Mouse (Mus musculus) liver, adult 10 weeks (tissue): Measurements from ENCODE around the gene Shbg. TPM values are rescaled to one million over a fixed set of nuclear protein-coding genes. Genes with fewer than 3 reads are reported as not detected.

Experiments
- polyA plus RNA-seq: library from polyadenylated mRNA; stranded (reverse); fragments of 350-450 nt; fragmentation: Illumina TruSeq; extraction: RNeasy Lipid Tissue Mini Kit (QIAGEN cat#74804); gene quantifications from one replicate; pipeline ENCODE4 v1.2.3, GENCODE M21; 2014; ENCODE audit warnings: low read depth, low replicate concordance

Shbg gene
- polyA plus RNA-seq = not detected

DNA sequence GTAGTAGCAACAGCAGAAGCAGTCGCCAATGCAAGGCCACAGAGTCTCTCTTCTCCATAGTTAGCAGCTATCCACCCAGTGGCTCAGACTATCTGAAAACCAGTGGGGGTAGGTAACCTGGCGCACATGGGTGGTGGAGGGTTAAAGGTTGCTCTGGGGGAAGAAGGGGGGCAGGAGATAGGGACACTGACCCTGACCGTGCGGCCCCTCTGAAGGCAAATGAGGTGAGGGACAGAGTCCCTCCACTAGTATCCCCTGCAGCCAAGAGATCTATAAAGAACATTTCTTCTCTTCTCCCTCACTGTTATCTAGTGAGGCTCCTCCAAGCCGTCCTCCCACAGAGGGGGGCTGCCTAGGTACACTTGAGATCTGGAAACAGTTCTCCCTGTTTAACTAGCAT, at the start of gene Shbg:
Gene Shbg, minus strand, starts transcription at position 101 of the 400 bp plus-strand sequence.

DNA sequence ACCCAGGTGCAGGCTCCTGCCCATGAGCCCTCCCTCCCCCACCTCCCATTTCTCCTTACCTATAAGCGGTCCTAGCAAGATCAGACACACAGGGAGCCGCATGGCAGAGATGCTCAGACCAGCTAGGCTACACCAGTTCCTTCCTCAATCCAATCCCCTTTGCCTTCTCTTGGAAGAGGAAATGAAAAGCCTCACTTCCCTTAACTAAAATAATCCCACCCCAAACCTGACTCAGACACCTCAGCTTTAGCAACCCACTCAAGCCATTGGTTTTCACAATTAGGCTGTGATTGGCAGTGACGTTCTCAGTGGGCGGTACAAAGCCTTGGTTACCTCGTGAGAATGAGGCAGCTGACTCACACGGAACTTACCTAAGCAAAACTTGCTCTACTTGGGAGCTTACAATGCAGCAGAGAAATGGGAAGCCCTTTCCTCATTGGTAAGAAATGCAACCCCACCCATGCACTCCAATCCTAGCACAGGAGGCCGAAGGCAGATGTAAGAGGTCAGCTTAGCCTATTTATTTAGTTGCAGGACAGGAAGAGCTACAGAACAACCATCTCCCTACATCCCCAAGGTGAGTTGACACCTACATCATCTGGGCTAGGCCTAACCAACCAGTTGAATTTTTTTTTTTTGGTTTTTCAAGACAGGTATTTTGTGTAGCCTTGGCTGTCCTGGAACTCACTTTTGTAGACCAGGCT, 48.4 kb upstream of the Shbg start, which contains the start of gene Cd68:
Gene Cd68, minus strand, starts transcription at position 193 of the 704 bp plus-strand sequence.

GRCm38 (mm10) chr11:69662213-69662966, 44.7 kb upstream of the Shbg start, which contains the start of gene Mpdu1:
Gene Mpdu1, minus strand, starts transcription at chr11:69662642.

DNA sequence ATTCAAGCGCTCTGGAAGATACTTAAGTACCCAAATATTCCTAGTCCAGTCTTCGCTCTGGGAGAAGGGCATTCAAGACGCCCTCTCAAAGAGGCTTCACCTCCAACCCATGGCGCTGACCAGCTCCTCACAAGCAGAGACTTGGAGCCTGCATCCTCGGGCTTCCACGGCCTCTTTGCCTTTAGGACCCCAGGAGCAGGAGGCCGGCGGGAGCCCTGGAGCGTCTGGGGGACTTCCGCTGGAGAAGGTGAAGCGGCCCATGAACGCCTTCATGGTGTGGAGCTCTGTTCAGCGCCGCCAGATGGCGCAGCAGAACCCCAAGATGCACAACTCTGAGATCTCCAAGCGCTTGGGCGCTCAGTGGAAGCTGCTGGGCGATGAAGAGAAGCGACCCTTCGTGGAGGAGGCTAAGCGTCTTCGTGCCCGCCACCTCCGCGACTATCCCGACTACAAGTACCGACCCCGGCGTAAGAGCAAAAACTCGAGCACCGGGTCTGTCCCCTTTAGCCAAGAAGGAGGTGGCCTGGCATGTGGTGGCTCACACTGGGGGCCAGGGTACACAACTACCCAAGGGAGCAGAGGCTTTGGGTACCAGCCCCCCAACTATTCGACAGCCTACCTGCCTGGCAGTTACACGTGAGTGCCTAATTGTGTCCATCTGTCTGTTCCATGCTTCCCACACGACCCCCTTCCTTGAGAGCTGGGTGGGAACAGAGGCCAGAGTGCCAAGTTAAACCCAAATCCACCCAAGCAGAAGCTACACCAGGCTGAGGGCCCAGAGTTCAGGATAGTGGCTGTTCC, 37.8 kb upstream of the Shbg start, which contains the start of gene Sox15:
Gene Sox15, plus strand, starts transcription at position 51 of the 801 bp plus-strand sequence.

GRCm38 (mm10) chr11:69632284-69633089, 14.8 kb upstream of the Shbg start, which contains the start of gene Fxr2:
Gene Fxr2, plus strand, starts transcription at chr11:69632990.

DNA sequence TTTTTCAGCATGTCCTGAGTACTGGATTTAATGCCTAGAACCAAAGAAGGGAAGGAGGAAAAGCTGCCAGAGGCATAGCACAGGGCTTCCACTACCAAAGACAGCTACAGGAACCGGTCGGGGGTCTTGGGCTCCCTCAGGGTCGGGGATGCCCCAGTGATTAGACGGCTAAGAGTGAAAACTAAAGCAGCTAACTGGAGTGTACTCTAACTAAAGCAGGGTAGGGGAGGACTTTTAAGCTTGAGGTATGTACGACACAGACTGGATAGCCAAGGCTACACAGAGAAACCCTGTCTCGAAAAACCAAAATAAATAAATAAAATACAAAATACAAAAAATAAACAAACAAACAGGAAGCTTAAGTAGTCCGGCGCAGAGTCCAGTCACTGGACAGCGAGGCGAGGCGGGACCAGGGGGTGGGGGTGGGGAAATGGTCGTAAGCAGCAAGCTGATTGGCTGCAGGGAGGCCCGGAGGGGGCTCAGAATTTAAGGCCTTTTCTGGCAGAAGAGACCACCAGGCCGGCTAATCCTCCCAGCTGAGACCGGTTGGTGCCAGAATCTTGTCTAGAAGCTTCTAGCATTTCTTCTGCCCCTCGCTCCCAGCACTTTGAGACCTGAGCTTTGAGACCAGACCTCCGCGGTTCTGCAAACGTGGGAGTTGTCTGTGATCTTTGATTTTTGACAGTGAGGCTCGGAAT, 4.0 kb upstream of the Shbg start, which contains the start of gene Sat2:
Gene Sat2, plus strand, starts transcription at position 454 of the 698 bp plus-strand sequence.

DNA sequence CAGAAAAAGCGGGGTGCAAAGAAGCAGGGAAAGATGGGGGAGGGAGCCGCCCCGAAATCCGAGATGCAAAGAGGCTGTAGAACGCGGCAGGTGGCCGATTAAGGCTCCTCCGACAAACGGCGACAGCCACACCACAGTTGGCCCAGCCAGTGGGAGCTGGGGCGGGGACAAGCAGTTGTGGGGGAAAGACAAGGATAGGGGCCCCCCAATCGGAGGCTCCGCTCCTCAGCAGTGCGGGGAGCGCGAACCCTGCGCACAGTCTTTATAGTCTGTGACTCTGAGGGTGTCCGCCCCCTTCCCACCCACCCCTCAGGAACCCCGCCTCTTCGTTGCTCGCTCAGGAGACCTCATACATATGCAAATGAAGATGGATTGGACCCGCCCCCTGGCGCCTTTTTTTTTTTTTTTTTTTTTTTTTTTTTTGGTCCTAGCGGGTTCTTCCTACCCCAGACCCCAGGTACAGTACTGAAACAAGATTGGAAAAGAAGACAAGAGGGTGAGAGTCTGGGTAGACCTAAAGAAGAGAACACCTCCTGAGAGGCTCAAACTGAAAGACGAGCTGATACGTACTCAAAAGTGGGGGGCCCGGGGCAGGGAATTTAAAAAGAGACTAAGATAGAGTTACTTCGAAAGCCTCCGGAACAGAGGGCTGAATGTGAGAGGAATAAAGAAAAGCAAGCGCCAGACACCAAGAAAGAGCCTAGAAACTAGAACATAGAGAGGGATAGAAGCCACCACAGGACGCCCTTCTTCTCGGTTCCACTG, 11.8 kb downstream of the Shbg start, which contains the start of gene Atp1b2:
Gene Atp1b2, minus strand, starts transcription at position 217 of the 765 bp plus-strand sequence.

DNA sequence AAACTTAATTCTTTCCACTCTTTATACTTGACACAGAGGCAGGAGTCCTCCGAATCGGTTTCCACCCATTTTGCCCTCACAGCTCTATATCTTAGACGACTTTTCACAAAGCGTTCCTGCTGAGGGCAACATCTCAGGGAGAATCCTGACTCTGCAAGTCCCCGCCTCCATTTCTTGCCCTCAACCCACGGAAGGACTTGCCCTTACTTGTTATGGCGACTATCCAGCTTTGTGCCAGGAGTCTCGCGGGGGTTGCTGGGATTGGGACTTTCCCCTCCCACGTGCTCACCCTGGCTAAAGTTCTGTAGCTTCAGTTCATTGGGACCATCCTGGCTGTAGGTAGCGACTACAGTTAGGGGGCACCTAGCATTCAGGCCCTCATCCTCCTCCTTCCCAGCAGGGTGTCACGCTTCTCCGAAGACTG, 37.6 kb downstream of the Shbg start, which contains the start of the genes Wrap53 and Trp53:
Gene Wrap53, minus strand, starts transcription at position 165 of the 424 bp plus-strand sequence.
Gene Trp53, plus strand, starts transcription at position 269 of the 424 bp plus-strand sequence.

Other genes starting within 250 kb of the Shbg start
- gene Chd3, start 248.5 kb downstream of the Shbg start, polyA plus RNA-seq = 19.3 TPM
- 5.9 TPM for gene Naa38, start 222.4 kb downstream of the Shbg start, polyA plus RNA-seq
- gene Cyb5d1, start 222.3 kb downstream of the Shbg start, polyA plus RNA-seq = 31.9 TPM
- gene Tmem88, start 219.7 kb downstream of the Shbg start, polyA plus RNA-seq = not detected
- 1.9 TPM for gene Kdm6b, start 204.2 kb downstream of the Shbg start, polyA plus RNA-seq
- gene Dnah2, start 68.8 kb downstream of the Shbg start, polyA plus RNA-seq = not detected
- not detected for gene Efnb3, start 57.7 kb downstream of the Shbg start, polyA plus RNA-seq
- 1.1 TPM for gene Wrap53, start 37.6 kb downstream of the Shbg start, polyA plus RNA-seq
- gene Trp53, start 37.5 kb downstream of the Shbg start, polyA plus RNA-seq = 3.8 TPM
- 0.13 TPM for gene Atp1b2, start 12.0 kb downstream of the Shbg start, polyA plus RNA-seq
- gene Sat2, start 4.1 kb upstream of the Shbg start, polyA plus RNA-seq = 8.5 TPM
- gene Fxr2, start 15.1 kb upstream of the Shbg start, polyA plus RNA-seq = 7.8 TPM
- gene Sox15, start 37.4 kb upstream of the Shbg start, polyA plus RNA-seq = not detected
- 22.1 TPM for gene Mpdu1, start 44.7 kb upstream of the Shbg start, polyA plus RNA-seq
- 3.8 TPM for gene Cd68, start 48.2 kb upstream of the Shbg start, polyA plus RNA-seq
- 340 TPM for gene Eif4a1, start 54.5 kb upstream of the Shbg start, polyA plus RNA-seq
- gene Senp3, start 64.2 kb upstream of the Shbg start, polyA plus RNA-seq = 33.7 TPM
- 2.8 TPM for gene Tnfsf13, start 67.9 kb upstream of the Shbg start, polyA plus RNA-seq
- 1.5 TPM for gene Tnfsf12, start 77.9 kb upstream of the Shbg start, polyA plus RNA-seq
- not detected for gene Tnfsfm13, start 78.2 kb upstream of the Shbg start, polyA plus RNA-seq
- 7.7 TPM for gene Polr2a, start 140.7 kb upstream of the Shbg start, polyA plus RNA-seq
- not detected for gene Slc35g3, start 144.1 kb upstream of the Shbg start, polyA plus RNA-seq
- 4.1 TPM for gene Zbtb4, start 148.0 kb upstream of the Shbg start, polyA plus RNA-seq
- gene Chrnb1, start 178.0 kb upstream of the Shbg start, polyA plus RNA-seq = 0.58 TPM
- 0.29 TPM for gene Fgf11, start 184.0 kb upstream of the Shbg start, polyA plus RNA-seq
- 3.6 TPM for gene Tmem102, start 187.7 kb upstream of the Shbg start, polyA plus RNA-seq
- gene Gm39566, start 197.4 kb upstream of the Shbg start, polyA plus RNA-seq = not detected
- gene Spem2, start 200.6 kb upstream of the Shbg start, polyA plus RNA-seq = not detected
- gene Spem1, start 204.3 kb upstream of the Shbg start, polyA plus RNA-seq = not detected
- gene Nlgn2, start 219.9 kb upstream of the Shbg start, polyA plus RNA-seq = 0.11 TPM
- 58.8 TPM for gene Tmem256, start 220.6 kb upstream of the Shbg start, polyA plus RNA-seq
- gene Plscr3, start 228.5 kb upstream of the Shbg start, polyA plus RNA-seq = 1.1 TPM
- gene Tnk1, start 240.8 kb upstream of the Shbg start, polyA plus RNA-seq = not detected